Mouse (Mus musculus): ENCODE results near the gene Ube2f. TPM values are rescaled to one million over a fixed set of nuclear protein-coding genes. Genes with fewer than 3 reads are reported as not detected.
A peak's percentile ranks its signal among the peaks of the same experiment; 100 is the strongest.

Gene Ube2f
- polyA plus RNA-seq, 1 experiment from 2014 or later, result 87.1 TPM

DNA sequence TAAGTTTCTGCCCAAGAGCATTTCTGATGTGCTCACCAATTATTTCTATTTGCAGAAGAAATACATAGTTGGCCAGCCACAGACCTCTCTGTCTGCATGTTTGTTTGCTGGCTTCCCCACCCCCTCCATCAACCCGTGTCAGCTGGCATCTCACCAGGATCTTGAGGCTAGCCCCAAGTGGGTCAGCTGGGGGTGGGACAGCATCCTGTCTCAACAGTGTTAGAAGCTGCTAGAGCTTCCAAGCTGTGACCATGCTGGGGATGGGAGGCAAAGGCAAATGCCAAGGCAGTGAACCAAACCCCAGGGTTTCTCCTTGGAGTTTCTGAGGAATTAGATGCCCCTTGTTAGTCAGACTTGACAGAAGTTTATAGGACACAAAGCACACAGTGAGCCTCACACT, 34.1 kb upstream of the Ube2f start:
- peaks cover 9% of the 10 kb centered on the region; the same call in 1 of the 2 replicates for H3K4me1 ChIP-seq (replicated peaks)
- no peak for DNase-seq (ENCODE audit: low spot score)
- WGBS, result 55% methylated on average over 1 of the region's 1 CpGs
- H3K27me3 ChIP-seq (ENCODE audit: insufficient read depth, poor library complexity, severe bottlenecking), result no peaks in the 10 kb centered on the region
- no peaks in the 10 kb centered on the region for H3K9me3 ChIP-seq
- no peaks in the 10 kb centered on the region for H3K36me3 ChIP-seq
- H3K4me3 ChIP-seq, result no peak overlapping the region
- no peak overlapping the region for H3K27ac ChIP-seq

- 58% methylated on average over 10 of the region's 10 CpGs for WGBS
- H3K4me1 ChIP-seq (replicated peaks), result peaks cover 7% of the 10 kb centered on the region; the same call in 1 of the 2 replicates
- DNase-seq (ENCODE audit: low spot score), result no peak
- no peaks in the 10 kb centered on the region for H3K36me3 ChIP-seq
- no peaks in the 10 kb centered on the region for H3K27me3 ChIP-seq (ENCODE audit: insufficient read depth, poor library complexity, severe bottlenecking)
- H3K27ac ChIP-seq, result no peak overlapping the region
- no peak overlapping the region for H3K4me3 ChIP-seq
- H3K9me3 ChIP-seq, result no peaks in the 10 kb centered on the region
Observed at GRCm38 (mm10) chr1:91216504-91217267, 33.4 kb upstream of the Ube2f start.

- no peak for DNase-seq (ENCODE audit: low spot score)
- Histone ChIP-seq H3K36me3 (no peaks in the 10 kb centered on the region), H3K27ac (no peak overlapping the region), H3K4me3 (no peak overlapping the region), H3K27me3 (ENCODE audit: insufficient read depth, poor library complexity, severe bottlenecking) (no peaks in the 10 kb centered on the region), H3K9me3 (no peaks in the 10 kb centered on the region), H3K4me1 (replicated peaks) (no peaks in the 10 kb centered on the region)
- 90% methylated on average over 7 of the region's 7 CpGs for WGBS
Observed at GRCm38 (mm10) chr1:91219641-91220321, 30.3 kb upstream of the Ube2f start.

- Histone ChIP-seq H3K4me1 (replicated peaks) (no peaks in the 10 kb centered on the region), H3K27ac (no peak overlapping the region), H3K27me3 (ENCODE audit: insufficient read depth, poor library complexity, severe bottlenecking) (no peaks in the 10 kb centered on the region), H3K36me3 (no peaks in the 10 kb centered on the region), H3K4me3 (no peak overlapping the region), H3K9me3 (no peaks in the 10 kb centered on the region)
- no peak for DNase-seq (ENCODE audit: low spot score)
- WGBS, result 88% methylated on average over 3 of the region's 3 CpGs
Observed at GRCm38 (mm10) chr1:91220322-91220672, 29.8 kb upstream of the Ube2f start.

GRCm38 (mm10) chr1:91226562-91226961, 23.5 kb upstream of the Ube2f start:
- no peak for DNase-seq (ENCODE audit: low spot score)
- H3K27ac ChIP-seq, result no peak overlapping the region
- 75% methylated on average over 4 of the region's 4 CpGs for WGBS
- peaks cover 11% of the 10 kb centered on the region; the same call in 1 of the 2 replicates for H3K4me1 ChIP-seq (replicated peaks)
- H3K27me3 ChIP-seq (ENCODE audit: insufficient read depth, poor library complexity, severe bottlenecking), result no peaks in the 10 kb centered on the region
- no peak overlapping the region for H3K4me3 ChIP-seq
- no peaks in the 10 kb centered on the region for H3K36me3 ChIP-seq
- no peaks in the 10 kb centered on the region for H3K9me3 ChIP-seq

DNA sequence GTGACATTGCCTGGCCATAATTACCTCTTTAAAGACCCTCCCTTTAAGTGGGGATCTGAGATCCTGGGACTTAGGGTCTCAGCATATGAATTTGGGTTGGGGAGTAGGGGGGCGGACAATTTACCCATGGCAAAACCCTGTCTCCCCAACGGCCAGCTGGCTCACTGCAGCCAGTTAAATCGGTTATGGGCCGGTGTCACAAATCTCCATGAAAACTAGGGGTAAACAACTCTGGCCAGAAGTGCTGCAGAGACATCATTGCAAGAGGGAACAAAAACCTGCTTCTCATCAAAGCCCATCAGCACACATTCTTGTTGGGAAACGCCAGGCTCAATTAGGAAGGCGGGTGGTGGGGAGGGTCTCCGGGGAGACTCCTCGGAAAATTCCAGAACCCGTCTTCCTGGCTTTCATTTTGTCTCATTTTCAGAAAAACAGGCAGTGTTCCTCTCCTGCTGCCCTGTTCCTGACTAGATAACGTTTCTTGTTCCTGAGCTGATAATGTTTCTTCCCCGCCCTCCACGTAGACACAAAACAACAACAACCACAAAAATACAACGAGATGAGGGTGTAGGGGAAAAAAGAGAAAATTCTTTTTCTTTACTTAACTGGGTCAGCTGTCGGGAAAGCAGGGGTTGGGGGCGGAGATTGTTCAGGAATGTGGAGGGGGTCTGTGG, 22.6 kb upstream of the Ube2f start:
- no peaks in the 10 kb centered on the region for H3K9me3 ChIP-seq
- 69% methylated on average over 15 of the region's 15 CpGs for WGBS
- no peaks in the 10 kb centered on the region for H3K27me3 ChIP-seq (ENCODE audit: insufficient read depth, poor library complexity, severe bottlenecking)
- H3K36me3 ChIP-seq, result no peaks in the 10 kb centered on the region
- H3K4me3 ChIP-seq, result no peak overlapping the region
- H3K27ac ChIP-seq, result peak overlapping the region; percentile 30; the same call in 1 of the 2 replicates
- no peak for DNase-seq (ENCODE audit: low spot score)
- peaks cover 11% of the 10 kb centered on the region; the same call in 1 of the 2 replicates for H3K4me1 ChIP-seq (replicated peaks)

DNA sequence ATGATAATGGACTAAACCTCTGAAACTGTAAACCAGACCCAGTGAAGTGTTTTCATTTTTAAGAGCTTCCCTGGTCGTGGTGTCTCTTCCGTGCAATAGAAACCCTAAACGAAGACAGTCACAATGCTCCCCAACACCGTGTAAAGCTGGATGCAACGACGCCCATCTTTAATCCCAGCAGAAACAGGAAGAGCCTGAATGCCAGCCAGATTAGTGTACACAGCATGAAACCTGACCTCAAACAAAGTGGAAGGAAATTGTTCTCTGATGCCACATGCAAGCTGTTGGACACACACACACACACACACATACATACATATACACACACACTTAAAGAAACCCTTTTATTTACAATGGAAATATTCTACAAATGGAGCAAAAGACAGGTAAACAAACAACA, 19.0 kb upstream of the Ube2f start:
- 81% methylated on average over 6 of the region's 6 CpGs for WGBS
- no peak overlapping the region for H3K4me3 ChIP-seq
- no peak for DNase-seq (ENCODE audit: low spot score)

DNA sequence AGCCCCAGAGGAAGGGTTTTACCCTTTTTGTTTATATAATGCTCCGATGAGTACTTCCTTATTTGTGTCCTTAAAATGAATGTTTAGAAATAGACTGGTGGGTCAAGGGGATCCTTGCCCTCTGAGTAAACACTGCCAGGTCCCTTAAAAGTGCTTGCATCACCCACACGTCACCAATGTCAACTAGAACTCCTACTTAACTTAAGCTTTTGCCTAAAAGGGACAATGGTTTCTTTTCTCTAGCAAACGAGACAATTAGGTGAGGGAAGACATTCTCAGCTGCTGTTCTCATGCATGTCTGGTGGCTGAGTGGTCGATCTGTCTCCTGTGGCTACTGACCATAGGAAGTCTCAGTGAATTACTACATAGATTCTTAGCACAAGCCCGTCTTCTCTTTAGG, 18.2 kb upstream of the Ube2f start:
- Histone ChIP-seq H3K4me1 (replicated peaks) (peaks cover 11% of the 10 kb centered on the region; the same call in 1 of the 2 replicates), H3K4me3 (no peak overlapping the region), H3K27ac (no peak overlapping the region), H3K36me3 (no peaks in the 10 kb centered on the region), H3K9me3 (no peaks in the 10 kb centered on the region), H3K27me3 (ENCODE audit: insufficient read depth, poor library complexity, severe bottlenecking) (no peaks in the 10 kb centered on the region)
- 64% methylated on average over 5 of the region's 5 CpGs for WGBS
- DNase-seq (ENCODE audit: low spot score), result no peak

More for the DNA sequence above, 19.0 kb upstream of the Ube2f start:
- no peaks in the 10 kb centered on the region for H3K9me3 ChIP-seq
- H3K27ac ChIP-seq, result no peak overlapping the region
- H3K27me3 ChIP-seq (ENCODE audit: insufficient read depth, poor library complexity, severe bottlenecking), result no peaks in the 10 kb centered on the region
- H3K4me1 ChIP-seq (replicated peaks), result peaks cover 11% of the 10 kb centered on the region; the same call in 1 of the 2 replicates
- no peaks in the 10 kb centered on the region for H3K36me3 ChIP-seq

DNA sequence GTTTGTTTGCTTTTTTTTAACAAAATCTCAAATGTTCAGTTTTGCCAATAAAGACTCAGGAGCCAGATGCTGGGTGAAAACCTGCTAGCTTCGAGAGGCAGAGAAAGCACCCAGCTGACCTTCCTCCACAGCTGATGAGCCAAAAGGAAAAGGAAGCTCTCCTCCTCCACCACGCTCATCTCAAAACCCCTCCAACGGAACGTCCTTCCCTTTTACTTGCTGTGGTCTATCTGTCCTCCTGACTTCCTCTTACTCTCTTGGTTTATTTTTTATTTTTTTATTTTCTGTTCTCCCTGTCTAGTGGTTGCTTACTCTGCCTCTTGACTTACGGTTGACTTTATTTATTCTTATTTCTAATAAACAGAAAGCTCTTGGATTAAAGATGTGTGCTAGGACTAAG, 14.7 kb upstream of the Ube2f start:
- Histone ChIP-seq H3K9me3 (no peaks in the 10 kb centered on the region), H3K4me3 (no peak overlapping the region), H3K4me1 (replicated peaks) (no peaks in the 10 kb centered on the region), H3K36me3 (no peaks in the 10 kb centered on the region), H3K27ac (no peak overlapping the region), H3K27me3 (ENCODE audit: insufficient read depth, poor library complexity, severe bottlenecking) (no peaks in the 10 kb centered on the region)
- WGBS, result 77% methylated on average over 5 of the region's 5 CpGs
- DNase-seq (ENCODE audit: low spot score), result no peak

DNA sequence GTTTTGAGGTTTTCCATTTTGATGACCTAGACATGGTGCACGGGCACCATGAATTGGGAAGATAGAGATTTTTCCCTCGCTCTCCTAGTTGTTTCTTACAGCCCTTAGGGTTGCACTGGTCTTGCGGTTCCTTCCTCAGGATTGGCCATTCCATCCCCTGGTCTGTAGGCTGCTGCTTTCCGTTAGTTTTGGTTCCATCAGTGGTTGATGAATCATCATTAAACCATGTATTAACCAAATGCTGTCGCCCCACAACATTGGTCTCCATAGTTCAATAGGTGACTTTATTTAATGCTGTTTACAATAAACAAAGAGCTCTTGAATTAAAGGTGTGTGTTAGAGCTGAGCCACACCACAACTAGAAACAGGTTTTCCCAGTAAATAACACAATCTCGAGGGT, 12.4 kb upstream of the Ube2f start:
- no peaks in the 10 kb centered on the region for H3K9me3 ChIP-seq
- H3K27me3 ChIP-seq (ENCODE audit: insufficient read depth, poor library complexity, severe bottlenecking), result no peaks in the 10 kb centered on the region
- no peak for DNase-seq (ENCODE audit: low spot score)
- WGBS, result 86% methylated on average over 6 of the region's 6 CpGs
- H3K27ac ChIP-seq, result no peak overlapping the region
- no peaks in the 10 kb centered on the region for H3K36me3 ChIP-seq
- H3K4me1 ChIP-seq (replicated peaks), result no peaks in the 10 kb centered on the region
- no peak overlapping the region for H3K4me3 ChIP-seq

DNA sequence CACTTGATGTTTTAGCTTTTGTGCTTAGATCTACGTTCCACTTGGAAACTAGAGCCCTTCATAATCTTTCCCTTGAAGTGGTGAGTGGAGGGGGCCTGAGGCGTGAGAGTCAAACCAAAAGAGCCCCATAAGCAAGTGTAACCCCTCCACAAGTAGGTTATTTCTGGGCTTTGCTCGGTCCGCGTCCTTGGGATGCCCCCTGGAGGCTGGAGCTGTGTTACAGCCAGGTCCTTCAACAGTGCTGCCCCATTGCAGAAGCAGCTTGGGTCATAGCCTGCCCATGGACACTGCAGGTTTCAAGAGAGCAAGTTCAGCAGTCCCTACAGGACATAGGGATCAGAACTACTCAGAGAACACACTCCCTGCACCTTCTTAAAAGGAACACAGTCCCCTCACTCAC, 11.0 kb upstream of the Ube2f start:
- Histone ChIP-seq H3K4me3 (no peak overlapping the region), H3K36me3 (no peaks in the 10 kb centered on the region), H3K27me3 (ENCODE audit: insufficient read depth, poor library complexity, severe bottlenecking) (no peaks in the 10 kb centered on the region), H3K4me1 (replicated peaks) (no peaks in the 10 kb centered on the region), H3K27ac (no peak overlapping the region), H3K9me3 (no peaks in the 10 kb centered on the region)
- peak; percentile 50 for DNase-seq (ENCODE audit: low spot score)
- WGBS, result 27% methylated on average over 5 of the region's 5 CpGs

- Histone ChIP-seq H3K36me3 (no peaks in the 10 kb centered on the region), H3K4me1 (replicated peaks) (no peaks in the 10 kb centered on the region), H3K4me3 (no peak overlapping the region), H3K27ac (no peak overlapping the region), H3K9me3 (no peaks in the 10 kb centered on the region), H3K27me3 (ENCODE audit: insufficient read depth, poor library complexity, severe bottlenecking) (no peaks in the 10 kb centered on the region)
- 87% methylated on average over 1 of the region's 1 CpGs for WGBS
- no peak for DNase-seq (ENCODE audit: low spot score)
Observed at GRCm38 (mm10) chr1:91239800-91240199, 10.3 kb upstream of the Ube2f start.

DNA sequence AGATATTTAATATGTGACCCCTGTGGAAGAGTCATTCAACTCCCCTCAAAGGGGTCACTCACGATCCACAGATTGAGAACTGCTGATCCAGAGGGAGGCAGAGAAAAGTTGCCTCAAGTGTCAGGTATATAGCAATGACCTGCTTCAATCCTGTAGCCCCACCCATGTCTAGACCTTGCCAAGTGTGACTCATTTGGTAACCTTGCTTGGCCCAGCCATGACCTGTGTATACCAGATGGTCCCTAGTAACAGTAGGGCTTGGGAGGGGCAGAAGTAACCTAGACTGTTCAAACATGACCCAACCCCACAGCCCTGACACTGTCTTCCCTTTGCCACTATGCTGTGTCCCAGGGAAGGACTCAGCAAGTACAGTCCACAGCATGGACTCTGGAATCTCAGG, 9.4 kb upstream of the Ube2f start:
- WGBS, result 88% methylated on average over 1 of the region's 1 CpGs

More for the DNA sequence above, 9.4 kb upstream of the Ube2f start:
- Histone ChIP-seq H3K4me1 (replicated peaks) (no peaks in the 10 kb centered on the region), H3K27ac (no peak overlapping the region), H3K36me3 (no peaks in the 10 kb centered on the region), H3K27me3 (ENCODE audit: insufficient read depth, poor library complexity, severe bottlenecking) (no peaks in the 10 kb centered on the region), H3K9me3 (no peaks in the 10 kb centered on the region), H3K4me3 (no peak overlapping the region)
- no peak for DNase-seq (ENCODE audit: low spot score)
